Mouse (Mus musculus): ENCODE measurements around the gene Top2a. TPM values are rescaled to one million over a fixed set of nuclear protein-coding genes. Genes with fewer than 3 reads are reported as not detected.
A peak's percentile ranks its signal among the peaks of the same experiment; 100 is the strongest.

The Top2a gene
- total and polyA plus RNA-seq, 3 experiments = 385 to 444 (median 400) TPM

DNA sequence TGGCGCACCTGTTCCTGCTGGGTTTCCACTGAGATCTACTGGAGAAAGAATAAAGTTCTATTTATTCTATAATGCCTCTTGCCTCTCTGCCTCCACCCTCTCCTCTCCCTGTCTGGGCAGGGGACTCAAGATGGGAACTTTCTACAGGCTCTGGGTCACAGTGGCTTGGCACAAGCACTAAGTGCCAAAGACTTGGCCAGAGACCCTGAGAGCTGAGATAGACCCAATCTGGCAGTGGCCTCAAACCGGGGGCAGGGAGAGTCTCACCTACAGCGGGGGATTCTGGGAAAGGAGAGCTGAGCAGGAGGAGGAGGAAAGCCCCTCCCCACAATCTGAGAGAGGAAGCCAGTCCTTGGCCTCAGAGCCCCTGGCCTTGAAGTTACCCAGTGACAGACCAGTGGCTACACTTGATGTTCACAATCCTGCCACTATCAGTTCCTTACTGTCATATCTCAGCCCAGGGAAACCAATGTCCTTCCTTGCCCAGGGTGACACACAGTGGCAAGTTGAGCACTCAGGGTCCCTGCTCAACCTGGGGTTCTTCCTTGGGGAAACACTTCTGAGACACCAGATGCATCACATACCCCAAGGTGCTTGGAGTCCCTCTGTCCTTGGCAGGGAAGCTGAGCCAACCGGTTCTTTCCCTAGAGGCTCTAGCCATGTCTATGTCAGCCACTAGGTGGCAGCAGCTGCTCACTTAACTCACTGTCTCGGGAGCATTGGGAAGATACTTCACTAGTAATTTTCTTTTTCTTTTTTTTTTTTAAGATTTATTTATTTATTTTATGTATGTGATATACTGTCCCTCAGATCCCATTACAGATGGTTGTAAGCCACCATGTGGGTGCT lies 48.9 kb downstream of the Top2a start:
- Histone ChIP-seq H3K27me3 (replicated peaks) (peaks cover 8% of the 10 kb centered on the region), H3K9me3 (replicated peaks; ENCODE audit: low read length) (peaks cover 3% of the 10 kb centered on the region)
- DNase-seq (ENCODE audit: extremely low read depth) = peak; percentile 74

GRCm38 (mm10) chr11:98974213-98974612 lies 49.8 kb downstream of the Top2a start:
- TF ChIP-seq JUN (IDR thresholded peaks at IDR 0.05; ENCODE audit: insufficient read depth, low read depth, low read length) (no peak), ELF1 (IDR thresholded peaks at IDR 0.05; ENCODE audit: low read depth, low read length) (no peak), ETS1 (conservative IDR thresholded peaks at IDR 0.05; ENCODE audit: low read depth, low read length) (no peak), BHLHE40 (IDR thresholded peaks at IDR 0.05; ENCODE audit: low read depth, low read length) (no peak), MEF2A (IDR thresholded peaks at IDR 0.05; ENCODE audit: borderline replicate concordance, low read depth, low read length) (no peak), USF2 (conservative IDR thresholded peaks at IDR 0.05; ENCODE audit: low read depth, low read length) (no peak), SIN3A (IDR thresholded peaks at IDR 0.05; ENCODE audit: low read length) (no peak), EP300 (IDR thresholded peaks at IDR 0.05; ENCODE audit: low read length) (no peak), CHD2 (IDR thresholded peaks at IDR 0.05; ENCODE audit: low read length) (no peak), USF1 (IDR thresholded peaks at IDR 0.05; ENCODE audit: low read depth, low read length) (no peak), PAX5 (IDR thresholded peaks at IDR 0.05; ENCODE audit: low read length) (no peak), CTCF (conservative IDR thresholded peaks at IDR 0.05 in 1 of 2, IDR thresholded peaks at IDR 0.05 in 1 of 2; ENCODE audit: low read depth in 2 of 2, low read length in 2 of 2) (no peak)
- DNase-seq (ENCODE audit: extremely low read depth) = no peak
- Histone ChIP-seq H3K4me1 (ENCODE audit: control insufficient read depth in 1 of 2, insufficient read depth in 2 of 2) (peaks cover 3 to 9% of the 10 kb centered on the region in 2 experiments; a peak in 3 of 4 replicates), H3K27ac (ENCODE audit: insufficient read depth, low read depth) (no peak overlapping the region), H3K9ac (ENCODE audit: insufficient read depth, low read depth) (no peak overlapping the region), H3K79me2 (replicated peaks; ENCODE audit: control insufficient read depth, extremely low read depth, insufficient read depth, poor library complexity, severe bottlenecking) (no peaks in the 10 kb centered on the region), H3K9me3 (replicated peaks; ENCODE audit: low read length) (peaks cover 3% of the 10 kb centered on the region), H3K27me3 (replicated peaks) (peaks cover 2% of the 10 kb centered on the region), H3K4me3 (replicated peaks in 1 of 3; ENCODE audit: low read depth in 2 of 3, low read length in 2 of 3, poor library complexity in 1 of 3) (no peak overlapping the region), H3K4me2 (ENCODE audit: insufficient read depth, low read depth, poor library complexity, severe bottlenecking) (no peak overlapping the region), H3K36me3 (replicated peaks in 1 of 2; ENCODE audit: control insufficient read depth in 1 of 2, insufficient read depth in 1 of 2, low read length in 1 of 2) (peaks cover 38 to 59% of the 10 kb centered on the region in 2 experiments)
- dilution Hi-C loops (cut with MboI; ENCODE audit: extremely low pct_ligation_motif_present, extremely low pct_unique_long_range_greater_than_20kb, low sequenced_read_pairs) = no loop called here
- in situ Hi-C loops (cut with MboI; ENCODE audit: low pct_ligation_motif_present, low pct_unique_long_range_greater_than_20kb, low sequenced_read_pairs) = loop anchor here (5.0 to 10.0 kb wide), 2 partner anchors 37 to 59 kb away; no protein-coding TSS in a partner anchor

More for the DNA sequence above, 48.9 kb downstream of the Top2a start:
- no peak overlapping the region for H3K4me2 ChIP-seq (ENCODE audit: insufficient read depth, low read depth, poor library complexity, severe bottlenecking)
- in situ Hi-C loops (cut with MboI; ENCODE audit: low pct_ligation_motif_present, low pct_unique_long_range_greater_than_20kb, low sequenced_read_pairs) (loop anchor here (5.0 to 10.0 kb wide), 2 partner anchors 38 to 60 kb away; no protein-coding TSS in a partner anchor), dilution Hi-C loops (cut with MboI; ENCODE audit: extremely low pct_ligation_motif_present, extremely low pct_unique_long_range_greater_than_20kb, low sequenced_read_pairs) (no loop called here)
- TF ChIP-seq KAT2A (IDR thresholded peaks at IDR 0.05; ENCODE audit: insufficient replicate concordance, low read length) = no peak
- TF ChIP-seq POLR2A (IDR thresholded peaks at IDR 0.05; ENCODE audit: low read depth, low read length) = no peak
- peak; percentile 62 for TF ChIP-seq ZNF384 (IDR thresholded peaks at IDR 0.05; ENCODE audit: low read depth, low read length)
- TF ChIP-seq ZC3H11A (IDR thresholded peaks at IDR 0.05; ENCODE audit: low read depth, low read length) = peak; percentile 44
- TF ChIP-seq ELF1 (IDR thresholded peaks at IDR 0.05; ENCODE audit: low read depth, low read length) = no peak
- TF ChIP-seq RAD21 (IDR thresholded peaks at IDR 0.05; ENCODE audit: low read depth, low read length) = peak; percentile 83
- TF ChIP-seq MAZ (IDR thresholded peaks at IDR 0.05; ENCODE audit: low read depth, low read length) = peak; percentile 37; the same call in 1 of the 2 replicates
- TF ChIP-seq JUND (conservative IDR thresholded peaks at IDR 0.05; ENCODE audit: low read depth, low read length) = 0 out of 2 replicates have a peak, but pooled peaks have one; percentile 21
- no peak; the same call in 1 of the 2 replicates for TF ChIP-seq ZMIZ1 (IDR thresholded peaks at IDR 0.05; ENCODE audit: low read depth, low read length)
- TF ChIP-seq PAX5 (IDR thresholded peaks at IDR 0.05; ENCODE audit: low read length) = no peak
- no peak for TF ChIP-seq SIN3A (IDR thresholded peaks at IDR 0.05; ENCODE audit: low read length)
- TF ChIP-seq UBTF (IDR thresholded peaks at IDR 0.05; ENCODE audit: low read depth, low read length) = no peak
- TF ChIP-seq E2F4 (IDR thresholded peaks at IDR 0.05; ENCODE audit: insufficient replicate concordance, low read depth, low read length) = no peak
- no peak for TF ChIP-seq USF1 (IDR thresholded peaks at IDR 0.05; ENCODE audit: low read depth, low read length)
- TF ChIP-seq ZKSCAN1 (IDR thresholded peaks at IDR 0.05; ENCODE audit: borderline replicate concordance, low read depth, low read length) = no peak
- no peak for TF ChIP-seq MXI1 (IDR thresholded peaks at IDR 0.05; ENCODE audit: low read depth, low read length)
- TF ChIP-seq SMC3 (IDR thresholded peaks at IDR 0.05; ENCODE audit: low read depth, low read length) = peak; percentile 77
- TF ChIP-seq CHD2 (IDR thresholded peaks at IDR 0.05; ENCODE audit: low read length) = no peak
- no peak for TF ChIP-seq RCOR1 (conservative IDR thresholded peaks at IDR 0.05; ENCODE audit: low read depth, low read length)
- no peak for TF ChIP-seq ETS1 (conservative IDR thresholded peaks at IDR 0.05; ENCODE audit: low read depth, low read length)
- no peak for TF ChIP-seq EP300 (IDR thresholded peaks at IDR 0.05; ENCODE audit: low read length)
- TF ChIP-seq CTCF (conservative IDR thresholded peaks at IDR 0.05 in 1 of 2, IDR thresholded peaks at IDR 0.05 in 1 of 2; ENCODE audit: low read depth in 2 of 2, low read length in 2 of 2) = peak; percentile 78 to 91
- TF ChIP-seq MAFK (IDR thresholded peaks at IDR 0.05; ENCODE audit: insufficient replicate concordance, low read length) = no peak
- no peak overlapping the region for H3K9ac ChIP-seq (ENCODE audit: insufficient read depth, low read depth)
- no peaks in the 10 kb centered on the region for H3K79me2 ChIP-seq (replicated peaks; ENCODE audit: control insufficient read depth, extremely low read depth, insufficient read depth, poor library complexity, severe bottlenecking)
- no peak overlapping the region for H3K27ac ChIP-seq (ENCODE audit: insufficient read depth, low read depth)
- peaks cover 32 to 52% of the 10 kb centered on the region in 2 experiments for H3K36me3 ChIP-seq (replicated peaks in 1 of 2; ENCODE audit: control insufficient read depth in 1 of 2, insufficient read depth in 1 of 2, low read length in 1 of 2)
- peaks cover 0 to 1% of the 10 kb centered on the region in 2 experiments; a peak in 1 of 4 replicates for H3K4me1 ChIP-seq (ENCODE audit: control insufficient read depth in 1 of 2, insufficient read depth in 2 of 2)
- no peak overlapping the region for H3K4me3 ChIP-seq (replicated peaks in 1 of 3; ENCODE audit: low read depth in 2 of 3, low read length in 2 of 3, poor library complexity in 1 of 3)

All from CH12.LX (cell line).